Mouse (Mus musculus): ENCODE measurements around the gene Dnajc1.

The Dnajc1 gene

DNA sequence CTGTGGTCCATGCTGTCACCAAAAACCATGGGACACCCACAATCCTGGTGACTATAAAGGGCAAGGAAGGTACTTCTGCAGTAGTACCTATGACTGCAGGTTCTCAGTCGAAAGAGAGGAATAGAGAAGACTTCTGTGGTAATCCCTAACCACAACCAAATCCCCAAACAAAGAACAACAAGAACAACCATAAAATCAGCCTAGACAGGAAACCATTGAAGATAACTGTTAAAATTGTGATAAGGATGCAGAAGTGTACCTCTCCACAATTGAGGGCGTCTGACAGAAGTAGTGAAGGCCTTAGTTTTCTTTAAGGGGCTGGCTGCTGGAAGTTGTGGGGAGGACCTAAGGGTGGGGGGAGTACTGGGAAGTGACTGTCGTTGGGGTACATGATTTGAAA, 91.7 kb downstream of the Dnajc1 start:
- no peak for DNase-seq (ENCODE audit: inconsistent ontology term)

DNA sequence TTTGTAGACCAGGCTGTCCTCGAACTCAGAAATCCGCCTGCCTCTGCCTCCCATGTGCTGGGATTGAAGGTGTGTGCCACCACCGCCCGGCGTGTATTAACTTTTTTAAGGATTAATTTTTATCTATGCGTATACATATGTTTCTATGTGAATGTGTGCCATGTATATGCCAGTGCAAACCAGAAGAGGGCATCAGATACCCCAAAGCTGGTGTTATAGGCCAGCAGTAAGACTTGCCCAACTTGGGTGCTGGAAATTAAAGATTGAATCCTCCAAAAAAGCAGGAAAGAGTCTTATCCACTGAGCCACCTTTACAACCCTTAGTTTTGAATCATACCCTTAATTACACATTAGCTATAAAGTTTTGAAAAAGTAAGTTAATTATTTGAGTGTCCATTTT, 107.5 kb downstream of the Dnajc1 start:
- DNase-seq (ENCODE audit: inconsistent ontology term), result no peak

DNA sequence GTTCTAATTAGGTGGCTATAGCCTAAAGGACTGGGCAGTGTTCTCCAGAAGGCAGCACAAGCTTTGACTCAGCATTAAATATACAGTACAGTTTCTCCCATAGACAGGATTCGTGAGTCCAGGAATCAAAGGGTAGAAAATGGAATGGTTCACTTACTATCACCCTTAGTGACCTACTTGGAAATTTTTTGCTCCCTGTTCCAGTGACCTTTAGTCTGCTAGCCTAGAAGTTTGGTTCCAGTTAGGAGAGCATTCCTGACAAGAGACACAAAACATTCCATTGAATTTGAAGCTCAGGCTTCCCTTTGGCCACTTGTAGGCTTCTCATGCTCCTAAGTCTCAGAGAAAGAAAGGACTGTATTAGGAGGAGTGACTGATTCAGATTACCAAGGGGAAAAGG, 126.9 kb downstream of the Dnajc1 start:
- no peak for DNase-seq (ENCODE audit: inconsistent ontology term)

DNA sequence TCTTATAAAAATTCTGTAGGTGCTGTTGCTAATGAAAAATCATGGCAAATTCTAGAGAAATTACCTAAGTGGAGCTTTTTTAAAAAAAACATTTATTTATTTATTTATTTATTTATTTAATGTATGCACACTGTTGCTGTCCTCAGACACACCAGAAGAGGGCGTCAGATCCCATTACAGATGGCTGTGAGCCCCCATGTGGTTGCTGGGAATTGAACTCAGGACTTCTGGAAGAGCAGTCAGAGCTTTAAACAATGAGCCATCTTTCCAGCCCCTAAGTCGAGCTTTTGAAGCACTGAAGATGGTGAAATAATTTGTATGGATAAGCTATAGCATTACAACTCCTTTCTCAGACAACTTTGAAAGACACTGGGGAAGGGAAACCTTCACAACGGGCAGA, 128.1 kb downstream of the Dnajc1 start:
- DNase-seq (ENCODE audit: inconsistent ontology term), result no peak

DNA sequence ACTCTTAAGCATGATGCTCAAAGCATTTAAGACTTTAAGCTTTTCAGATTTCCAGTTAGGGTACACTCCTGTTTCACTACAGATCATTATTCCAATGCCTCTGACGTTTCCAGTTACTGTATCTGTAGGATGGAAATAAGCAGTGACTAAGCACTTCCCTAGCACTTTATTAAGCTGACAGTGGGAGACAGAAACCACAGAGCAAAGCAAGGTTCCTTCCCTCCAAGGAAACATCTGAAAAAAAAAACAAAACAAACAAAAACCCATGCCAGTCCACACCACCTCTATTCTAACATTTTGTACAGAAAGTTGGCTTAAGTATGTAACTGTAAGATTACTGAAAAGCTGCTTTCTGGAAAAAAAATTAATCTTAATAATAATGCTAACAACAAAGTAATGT, 130.3 kb downstream of the Dnajc1 start:
- DNase-seq (ENCODE audit: inconsistent ontology term), result no peak

DNA sequence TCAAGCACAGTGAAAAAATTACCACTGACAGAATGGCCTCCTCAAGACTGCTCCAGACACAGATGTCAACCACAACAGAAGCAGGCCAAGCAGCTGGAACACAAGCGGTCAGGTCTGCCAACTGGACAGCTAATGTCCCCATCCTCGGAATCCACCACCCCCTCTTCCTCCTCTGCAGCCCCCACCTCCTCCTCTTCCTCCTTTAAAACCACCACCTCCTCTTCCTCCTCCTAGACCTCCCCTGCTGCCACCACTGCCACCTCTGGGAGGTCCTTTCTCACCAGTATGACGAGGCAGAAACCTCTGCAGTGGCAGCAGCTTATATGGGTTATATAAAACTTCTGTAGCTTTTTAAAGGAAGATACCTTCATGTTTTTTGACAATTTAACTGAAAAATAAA, 143.4 kb downstream of the Dnajc1 start:
- no peak for DNase-seq (ENCODE audit: inconsistent ontology term)

DNA sequence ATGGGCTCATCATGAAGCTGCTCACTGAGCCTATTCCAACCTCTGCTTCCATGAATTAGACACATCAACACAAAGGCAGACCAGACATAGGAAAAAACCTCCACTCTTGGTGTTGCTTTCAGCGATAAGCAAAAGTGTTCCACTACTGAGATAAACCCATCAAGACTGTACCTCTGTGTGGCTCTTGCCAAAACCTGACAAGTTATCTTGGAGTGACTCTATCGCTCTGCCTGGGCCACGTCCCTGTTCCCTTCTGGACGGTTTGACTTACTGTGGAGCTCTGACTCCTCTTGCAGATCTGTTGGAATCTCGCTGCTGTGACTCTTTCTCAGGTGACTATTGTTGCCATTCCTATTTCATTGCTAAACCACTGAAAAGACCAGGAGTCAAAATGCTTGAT, 157.1 kb downstream of the Dnajc1 start:
- no peak for DNase-seq (ENCODE audit: inconsistent ontology term)

DNA sequence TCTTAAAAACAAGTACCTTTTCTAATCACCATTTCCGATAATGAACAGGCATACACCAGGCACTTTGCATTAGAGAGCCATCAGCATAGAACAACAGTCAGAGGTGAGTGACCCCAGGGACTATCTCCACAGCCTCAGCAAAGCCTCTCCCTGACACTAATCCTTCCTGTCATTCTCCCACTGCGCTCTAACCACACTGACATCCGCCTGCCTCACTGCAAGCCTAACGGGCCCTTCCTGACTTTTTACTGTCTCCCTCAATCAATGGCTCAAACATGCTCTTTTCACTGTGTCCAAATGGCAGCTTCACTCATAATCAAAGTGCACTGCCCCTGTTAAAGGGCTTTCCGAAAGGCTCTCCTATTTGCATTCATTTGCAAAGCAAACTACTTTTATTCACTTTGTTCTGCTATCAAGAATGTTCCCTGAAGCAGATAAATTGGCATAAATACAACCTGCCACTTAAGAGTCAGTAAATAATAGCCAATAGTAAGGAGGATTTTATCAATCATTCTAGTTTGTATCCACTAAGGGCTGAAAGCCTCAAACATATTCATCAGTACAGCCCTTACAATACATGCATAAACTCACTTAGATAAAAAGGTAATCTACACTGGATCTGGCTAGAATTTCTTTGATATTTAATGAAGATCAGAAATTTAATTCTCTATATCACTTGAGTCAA, 159.6 kb downstream of the Dnajc1 start:
- DNase-seq (ENCODE audit: inconsistent ontology term), result peak; percentile 38

DNA sequence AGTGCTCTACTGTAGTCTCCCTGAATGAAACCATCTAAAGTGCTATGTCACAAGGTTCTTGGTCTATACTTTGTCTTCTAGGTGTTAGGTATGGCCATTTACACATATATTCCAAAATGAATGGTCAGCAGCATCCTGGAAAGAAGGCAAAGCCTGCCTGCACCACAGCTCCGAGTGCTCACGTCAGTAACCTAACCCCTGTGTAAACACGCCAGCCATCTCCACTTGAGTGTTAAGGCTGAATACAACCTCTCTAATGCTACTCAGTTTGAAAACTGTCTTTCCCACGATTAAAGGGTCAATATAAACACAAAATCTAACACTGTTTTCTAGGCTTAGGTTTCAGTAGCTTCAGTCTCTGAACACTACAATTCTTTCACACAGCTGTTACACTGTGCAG, 161.5 kb downstream of the Dnajc1 start:
- DNase-seq (ENCODE audit: inconsistent ontology term), result no peak

DNA sequence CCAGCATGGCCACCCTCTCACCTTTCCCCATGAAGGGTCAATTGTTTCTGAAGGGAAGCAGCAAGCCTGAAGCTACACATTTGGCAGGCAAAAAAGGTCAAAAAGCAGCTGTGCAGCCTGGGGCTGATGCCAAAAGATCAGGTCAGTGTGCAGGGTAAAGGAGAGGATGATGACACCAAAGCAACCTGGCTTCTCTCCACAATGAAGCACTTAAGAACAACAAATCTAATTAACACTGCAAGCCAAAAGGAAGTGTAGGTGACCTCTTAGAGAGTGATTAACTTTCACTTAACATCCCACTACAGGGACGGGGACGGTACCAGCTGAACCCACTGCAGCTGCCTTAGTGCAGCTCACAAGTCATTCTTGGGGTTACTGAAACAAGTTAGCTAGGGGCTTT, 163.4 kb downstream of the Dnajc1 start:
- DNase-seq (ENCODE audit: inconsistent ontology term), result no peak

DNA sequence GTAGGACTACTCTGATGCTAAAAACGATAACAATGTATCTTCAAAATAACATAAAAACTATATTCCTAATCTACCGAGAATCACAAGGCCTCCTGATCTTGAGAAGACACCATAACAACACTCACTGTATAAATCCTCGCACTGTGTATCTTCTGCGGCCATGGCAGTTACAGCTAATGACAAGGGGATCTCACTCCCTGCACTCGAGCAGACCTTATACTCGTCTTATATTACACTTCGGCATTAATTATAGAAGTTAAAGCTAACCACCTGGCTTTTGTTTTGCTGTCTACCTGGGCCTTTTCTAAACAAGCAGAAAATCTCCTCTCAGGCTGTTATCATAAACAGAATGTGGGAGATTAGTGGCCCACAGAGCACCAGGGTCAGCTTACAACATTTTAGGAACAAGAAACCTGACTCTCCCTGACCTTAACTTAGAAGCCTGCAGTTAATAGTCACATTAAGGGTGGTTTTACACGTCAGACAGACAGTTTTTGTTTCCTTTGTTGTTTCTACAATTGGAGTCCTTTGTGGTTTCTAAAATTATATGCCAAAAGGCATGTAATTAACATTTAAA, 164.1 kb downstream of the Dnajc1 start:
- no peak for DNase-seq (ENCODE audit: inconsistent ontology term)

DNA sequence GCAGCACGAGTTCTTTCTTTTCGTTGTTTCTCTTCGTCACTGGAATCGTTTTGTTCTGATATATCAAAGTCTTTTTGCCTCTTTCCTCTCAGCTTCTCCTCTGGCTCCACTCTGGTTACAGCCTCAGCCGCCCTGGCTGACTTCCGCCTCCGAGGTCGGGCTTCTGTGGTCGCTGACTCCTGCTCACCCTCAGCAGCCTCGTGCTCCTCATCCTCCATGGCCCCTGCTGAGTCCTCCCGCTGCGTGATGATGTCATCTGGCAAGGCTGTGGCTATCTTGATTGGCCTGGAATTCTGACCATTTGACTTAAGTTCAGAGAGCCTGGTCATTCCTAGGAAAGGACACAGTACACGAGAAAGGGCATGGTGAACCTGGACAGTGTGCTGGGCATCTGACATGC, 173.1 kb downstream of the Dnajc1 start:
- DNase-seq (ENCODE audit: inconsistent ontology term), result no peak

DNA sequence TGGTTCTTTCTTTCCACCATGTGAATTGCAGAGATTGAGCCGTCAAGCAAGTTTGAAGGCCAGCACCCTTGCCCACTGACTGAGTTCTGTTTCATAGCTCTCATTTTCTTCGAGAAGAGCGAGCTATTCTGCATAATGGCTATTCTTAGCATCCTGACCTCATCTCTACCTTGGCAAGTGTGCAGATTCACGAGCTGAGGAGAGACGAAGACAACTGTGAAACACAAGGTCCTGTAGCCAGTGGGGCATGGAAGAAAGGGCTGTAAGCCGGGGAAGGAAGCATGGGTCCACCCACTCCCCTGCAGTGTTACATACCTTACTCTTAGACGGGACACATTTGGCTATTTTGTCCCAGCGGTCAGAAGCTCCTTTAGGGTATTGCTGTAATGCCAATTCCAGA, 173.5 kb downstream of the Dnajc1 start:
- no peak for DNase-seq (ENCODE audit: inconsistent ontology term)

DNA sequence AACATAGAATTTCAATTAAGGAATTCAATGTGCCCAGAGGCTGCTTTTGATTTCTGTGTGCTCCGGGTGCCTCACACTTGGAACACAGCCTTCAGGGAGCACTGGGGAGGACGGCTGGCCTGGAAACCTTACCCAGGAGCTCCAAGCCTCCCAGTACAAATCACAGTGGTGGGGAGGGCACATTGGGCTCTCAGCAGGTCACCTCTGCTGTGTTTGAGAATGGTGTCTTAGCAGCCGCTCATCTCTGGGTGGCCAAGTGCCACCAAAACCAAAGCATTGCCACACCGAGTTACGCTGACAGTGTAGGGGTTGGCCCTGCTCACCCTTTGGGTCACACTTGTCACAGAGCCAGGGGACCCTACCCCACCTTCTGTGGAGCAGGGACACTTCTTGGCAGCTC, 174.1 kb downstream of the Dnajc1 start:
- DNase-seq (ENCODE audit: inconsistent ontology term), result no peak

DNA sequence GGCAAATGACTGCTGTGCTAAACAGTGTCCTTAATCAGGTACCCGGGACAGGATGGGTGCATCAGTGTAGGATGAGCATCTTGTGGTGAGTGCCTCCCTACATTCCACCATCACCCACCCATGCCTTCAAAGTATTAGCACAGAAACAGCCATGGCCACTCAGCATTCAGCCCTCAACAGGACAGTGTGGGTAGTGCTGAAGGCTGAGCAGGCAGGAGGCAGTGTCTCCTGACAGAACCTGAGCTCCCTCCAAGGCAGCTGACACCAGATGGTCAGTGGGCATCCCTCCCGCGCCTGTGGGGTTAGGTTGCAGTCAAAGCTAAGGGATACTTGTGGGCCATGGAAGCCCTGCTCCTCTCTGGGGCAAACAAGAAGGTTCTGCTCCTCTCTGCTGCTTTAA, 174.8 kb downstream of the Dnajc1 start:
- DNase-seq (ENCODE audit: inconsistent ontology term), result no peak

DNA sequence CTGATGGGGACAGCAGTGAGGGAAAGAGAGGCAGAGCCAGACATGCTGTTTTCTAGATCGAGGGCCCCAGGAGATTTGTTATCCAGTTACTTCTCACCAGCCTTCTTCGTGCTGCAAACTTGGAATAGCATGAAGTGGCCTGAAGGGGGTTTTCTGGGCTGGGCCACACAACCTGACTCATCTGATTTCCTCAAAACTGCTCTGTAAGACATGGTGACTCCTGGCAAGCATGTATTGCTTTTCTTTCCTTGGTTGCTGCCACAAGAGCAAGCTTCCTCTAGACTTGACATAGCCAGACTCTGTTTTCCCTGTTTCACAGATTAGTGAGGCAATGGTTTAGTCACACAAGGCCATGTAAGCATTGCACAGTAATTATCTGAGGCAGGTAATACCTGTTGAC, 178.6 kb downstream of the Dnajc1 start:
- DNase-seq (ENCODE audit: inconsistent ontology term), result no peak

DNA sequence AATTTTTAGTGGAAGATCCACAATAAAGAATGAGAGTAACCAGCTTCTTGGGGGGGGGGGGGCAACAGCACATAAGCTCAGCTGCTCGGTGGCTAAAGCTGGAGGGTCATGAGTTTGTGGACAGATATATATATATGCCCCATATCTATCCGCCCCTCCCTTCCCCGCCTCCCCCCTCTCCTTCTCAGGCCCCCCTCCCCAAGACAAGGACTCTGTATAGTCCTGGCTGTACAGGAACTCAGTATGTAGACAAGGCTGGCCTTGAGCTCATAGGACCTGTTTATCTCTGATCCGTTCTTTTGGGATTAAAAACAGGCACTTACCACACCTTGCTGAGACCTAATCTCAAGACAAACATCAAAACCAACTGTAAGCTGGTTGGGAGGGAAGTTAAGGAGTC, 182.7 kb downstream of the Dnajc1 start:
- DNase-seq (ENCODE audit: inconsistent ontology term), result no peak

DNA sequence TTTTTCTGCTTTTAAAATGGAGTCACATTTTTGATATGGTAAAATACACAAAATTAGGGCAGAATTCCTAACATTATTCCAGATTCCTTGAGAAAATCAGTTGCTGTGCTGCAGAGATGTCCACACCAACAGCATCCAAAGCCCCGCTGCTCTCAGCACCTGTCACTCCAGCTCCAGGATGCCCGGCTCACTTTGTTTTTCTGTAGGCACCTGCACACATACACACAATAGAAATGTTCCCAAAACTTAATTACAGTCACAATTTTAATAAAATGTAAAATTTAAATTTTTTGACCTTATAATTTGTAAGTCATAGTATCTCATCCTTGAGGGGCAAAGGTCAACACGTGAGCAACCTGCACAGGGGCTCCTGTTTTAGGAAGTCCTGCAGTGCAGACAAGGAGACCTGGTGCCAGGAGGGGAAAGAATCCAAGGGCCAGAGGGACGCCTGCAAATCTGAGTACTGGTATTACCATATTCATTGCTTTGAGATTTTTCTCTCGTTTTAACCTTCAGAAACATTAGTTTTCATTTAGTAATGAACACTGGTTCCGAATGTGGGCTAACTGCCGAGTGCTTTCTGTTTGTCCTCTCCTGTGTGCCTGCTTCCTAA, 183.3 kb downstream of the Dnajc1 start:
- no peak for DNase-seq (ENCODE audit: inconsistent ontology term)

DNA sequence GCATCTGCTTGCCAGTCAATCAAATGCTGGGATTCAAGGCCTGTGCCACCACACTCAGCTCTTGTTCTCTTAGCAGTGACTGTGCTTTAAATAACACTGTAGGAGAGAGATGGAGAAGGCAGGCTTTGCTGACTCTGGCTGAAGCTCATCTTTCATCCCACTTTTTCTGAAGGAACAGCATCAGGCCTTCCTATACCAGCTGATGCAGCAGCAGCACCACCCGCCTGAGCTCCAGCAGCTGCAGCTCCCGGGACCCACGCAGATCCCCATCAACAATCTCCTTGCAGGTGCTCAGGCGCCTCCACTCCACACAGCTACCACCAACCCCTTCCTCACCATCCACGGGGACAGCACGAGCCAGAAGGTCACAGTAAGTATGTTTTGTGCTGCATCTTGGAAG, 184.1 kb downstream of the Dnajc1 start:
- DNase-seq (ENCODE audit: inconsistent ontology term), result no peak

DNA sequence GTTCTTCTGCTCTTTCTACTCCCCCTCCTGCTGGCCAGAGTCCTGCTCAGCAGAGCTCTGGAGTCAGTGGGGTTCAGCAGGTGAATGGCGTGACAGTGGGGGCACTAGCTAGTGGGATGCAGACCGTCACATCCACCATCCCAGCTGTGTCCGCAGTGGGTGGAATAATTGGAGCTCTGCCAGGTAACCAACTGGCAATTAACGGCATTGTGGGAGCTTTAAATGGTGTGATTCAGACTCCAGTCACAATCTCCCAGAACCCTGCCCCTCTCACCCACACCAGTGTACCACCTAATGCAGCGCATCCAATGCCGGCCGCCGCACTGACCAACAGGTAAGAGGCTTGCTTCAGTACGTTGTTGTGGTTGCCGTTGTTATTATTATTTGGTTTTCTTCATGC, 185.8 kb downstream of the Dnajc1 start:
- peak; percentile 22 for DNase-seq (ENCODE audit: inconsistent ontology term)

DNA sequence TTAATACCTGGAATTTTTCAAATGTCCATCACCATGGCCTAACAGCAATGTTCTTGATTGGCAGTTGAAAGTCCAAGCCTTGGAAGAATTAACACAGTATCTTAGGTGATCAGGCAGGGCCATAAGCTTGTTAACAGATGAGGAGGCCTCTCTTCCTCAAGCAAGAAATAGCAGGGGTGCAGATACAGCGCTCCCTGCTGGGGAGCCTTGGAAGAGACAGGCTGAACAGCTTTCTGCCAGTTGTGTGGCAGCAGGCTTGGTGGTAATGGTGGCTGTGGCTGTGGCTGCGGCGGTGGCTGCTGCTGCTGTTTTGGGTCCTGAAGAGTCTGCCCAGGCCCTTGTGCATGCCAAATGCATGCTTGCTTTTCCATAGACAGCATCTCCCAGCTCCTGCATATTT, 187.5 kb downstream of the Dnajc1 start:
- DNase-seq (ENCODE audit: inconsistent ontology term), result no peak

DNA sequence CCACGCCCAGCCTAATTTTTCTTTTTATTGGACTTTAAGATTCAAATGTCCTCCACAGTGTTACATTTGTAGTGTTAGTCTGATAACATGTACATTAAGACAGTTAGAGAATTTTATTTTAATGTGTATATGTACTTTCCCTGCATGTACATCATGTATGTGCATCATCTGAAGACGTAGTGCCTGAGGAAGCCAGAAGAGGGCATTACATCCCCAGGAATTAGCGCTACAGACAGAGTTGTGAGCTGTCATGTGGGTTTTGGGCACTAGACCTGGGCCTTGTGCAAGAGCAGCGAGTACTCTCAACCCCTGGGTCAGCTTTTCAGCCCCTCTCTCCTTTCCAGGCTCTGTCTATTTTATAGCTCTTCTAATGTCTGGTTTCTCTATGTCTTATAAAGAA, 189.7 kb downstream of the Dnajc1 start:
- DNase-seq (ENCODE audit: inconsistent ontology term), result no peak

DNA sequence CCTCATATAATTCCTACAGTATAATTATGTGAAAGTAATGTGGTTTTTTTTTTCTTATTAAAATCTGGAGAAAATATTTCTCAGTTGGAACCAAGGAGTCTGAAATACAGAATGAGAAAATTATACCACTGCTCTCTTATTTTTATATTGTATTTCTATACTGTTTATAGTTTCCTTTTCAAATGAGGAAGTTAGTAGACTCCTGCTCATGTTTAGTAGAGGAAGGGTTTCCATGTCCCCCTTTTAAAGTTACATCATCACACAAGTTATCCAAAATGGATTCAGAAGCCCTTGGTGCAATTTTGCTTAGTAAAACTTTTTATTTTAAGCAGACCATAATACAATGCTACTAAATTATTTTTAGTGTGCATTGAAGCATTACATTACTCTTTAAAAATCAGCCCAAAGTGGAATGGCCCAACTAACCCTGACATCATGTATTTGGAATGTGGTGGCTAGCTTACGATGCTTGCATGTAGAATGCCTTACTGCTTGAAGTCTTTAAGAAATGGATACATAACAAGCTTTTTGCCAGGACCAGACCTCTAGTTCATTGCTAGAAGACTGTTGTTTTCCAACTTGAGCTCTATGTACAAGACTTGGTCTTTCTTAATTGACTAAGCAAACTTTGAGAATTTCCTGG, 190.7 kb downstream of the Dnajc1 start:
- DNase-seq (ENCODE audit: inconsistent ontology term), result peak; percentile 49

Measured in Muller cell, postnatal 12 days (primary cell).